Mouse (Mus musculus): ENCODE measurements around the gene Ybx2. TPM values are rescaled to one million over a fixed set of nuclear protein-coding genes. Genes with fewer than 3 reads are reported as not detected.
"Not testable (repeated sequence)": the region's sequence is repeated elsewhere in the genome, so short reads cannot be mapped to it uniquely, and the experiment has no call there.

Gene Ybx2
- polyA plus RNA-seq, 1 experiment from 2014 or later, result 3.3 TPM

- WGBS, result under 1% methylated on average over 17 of the region's 17 CpGs
Measured at GRCm38 (mm10) chr11:69919661-69920265, 15.8 kb upstream of the Ybx2 start.

GRCm38 (mm10) chr11:69920266-69921031 is 15.1 kb upstream of the Ybx2 start:
- Histone ChIP-seq H3K4me3 (replicated peaks; ENCODE audit: low read length) (peak overlapping the region; percentile 87), H3K27ac (ENCODE audit: low read length) (peak overlapping the region; percentile 88), H3K4me2 (ENCODE audit: low read length) (peak overlapping the region; percentile 97), H3K27me3 (replicated peaks; ENCODE audit: control insufficient read depth, insufficient read depth, low read length) (no peaks in the 10 kb centered on the region), H3K36me3 (ENCODE audit: control insufficient read depth, insufficient read depth) (peaks cover 22% of the 10 kb centered on the region), H3K9me3 (ENCODE audit: control insufficient read depth, low read length) (no peaks in the 10 kb centered on the region), H3K9ac (replicated peaks; ENCODE audit: low read depth, low read length) (peak overlapping the region; percentile 89), H3K4me1 (replicated peaks; ENCODE audit: control insufficient read depth, insufficient read depth, low read length) (peaks cover 22% of the 10 kb centered on the region)
- under 1% methylated on average over 62 of the region's 65 CpGs for WGBS
- no peak for ATAC-seq

More at GRCm38 (mm10) chr11:69919661-69920265, 15.8 kb upstream of the Ybx2 start:
- H3K27ac ChIP-seq (ENCODE audit: low read length), result peak overlapping the region; percentile 88
- peaks cover 25% of the 10 kb centered on the region for H3K36me3 ChIP-seq (ENCODE audit: control insufficient read depth, insufficient read depth)
- peaks cover 29% of the 10 kb centered on the region for H3K4me1 ChIP-seq (replicated peaks; ENCODE audit: control insufficient read depth, insufficient read depth, low read length)
- ATAC-seq, result no peak
- no peaks in the 10 kb centered on the region for H3K27me3 ChIP-seq (replicated peaks; ENCODE audit: control insufficient read depth, insufficient read depth, low read length)
- H3K4me2 ChIP-seq (ENCODE audit: low read length), result peak overlapping the region; percentile 97
- peak overlapping the region; percentile 87 for H3K4me3 ChIP-seq (replicated peaks; ENCODE audit: low read length)
- peak overlapping the region; percentile 89 for H3K9ac ChIP-seq (replicated peaks; ENCODE audit: low read depth, low read length)
- no peaks in the 10 kb centered on the region for H3K9me3 ChIP-seq (ENCODE audit: control insufficient read depth, low read length)

DNA sequence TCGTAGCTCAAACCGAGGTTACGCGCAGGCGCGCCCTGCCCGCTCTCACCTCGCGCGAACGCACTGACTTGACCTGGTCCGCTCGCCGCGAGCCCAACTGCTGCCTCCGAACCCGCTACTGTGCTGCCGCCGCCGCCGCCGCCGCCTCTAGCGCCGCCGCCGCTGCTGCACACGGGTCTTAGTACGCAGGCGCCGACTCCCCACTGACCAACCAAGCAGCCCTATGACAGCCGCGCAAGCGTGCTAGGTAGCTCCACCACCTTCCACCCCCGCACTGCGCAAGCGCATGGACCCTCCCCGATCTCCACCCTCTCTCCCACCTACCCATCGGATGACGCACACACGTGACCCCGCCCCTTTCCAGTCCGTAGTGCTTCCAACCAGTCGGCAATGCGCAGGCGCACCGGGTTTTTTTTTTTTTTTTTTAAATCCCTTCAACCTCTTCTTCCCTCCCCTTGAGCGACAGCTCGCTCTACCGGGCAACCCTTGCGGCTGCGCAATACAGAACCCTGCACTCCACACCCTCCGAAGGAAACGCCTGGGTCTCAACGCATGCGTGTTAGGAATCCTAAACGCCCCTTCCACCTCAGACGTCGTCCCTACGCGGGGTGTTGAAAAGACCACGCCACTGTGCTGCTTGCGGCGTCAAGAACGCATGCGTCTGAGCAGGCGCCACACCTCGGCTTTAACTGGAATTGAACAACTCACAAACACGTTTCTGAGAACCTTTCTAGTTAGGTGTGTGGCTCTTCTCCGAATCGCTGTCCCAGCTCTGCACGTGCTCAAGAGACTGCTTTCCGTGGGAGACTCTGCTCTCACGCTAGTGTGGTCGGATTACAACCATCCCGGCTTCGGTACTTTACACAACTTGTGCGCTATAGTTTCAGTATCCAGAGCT is 14.2 kb upstream of the Ybx2 start, which contains the start of gene Eif5a:
Gene Eif5a, minus strand, starts transcription at position 845 of the 898 bp plus-strand sequence.
- peak; percentile 98 for ATAC-seq
- peak within 1 kb of the TSS; percentile 97 for H3K4me2 ChIP-seq (ENCODE audit: low read length)
- peak within 1 kb of the TSS; percentile 89 for H3K9ac ChIP-seq (replicated peaks; ENCODE audit: low read depth, low read length)
- H3K9me3 ChIP-seq (ENCODE audit: control insufficient read depth, low read length), result no peaks in the 10 kb centered on the region
- peaks cover 21% of the 10 kb centered on the region for H3K4me1 ChIP-seq (replicated peaks; ENCODE audit: control insufficient read depth, insufficient read depth, low read length)
- WGBS, result under 1% methylated on average over 78 of the region's 78 CpGs
- no peaks in the 10 kb centered on the region for H3K27me3 ChIP-seq (replicated peaks; ENCODE audit: control insufficient read depth, insufficient read depth, low read length)
- peak within 1 kb of the TSS; percentile 87 for H3K4me3 ChIP-seq (replicated peaks; ENCODE audit: low read length)
- peaks cover 17% of the 10 kb centered on the region for H3K36me3 ChIP-seq (ENCODE audit: control insufficient read depth, insufficient read depth)
- peak within 1 kb of the TSS; percentile 98 for H3K27ac ChIP-seq (ENCODE audit: low read length)

DNA sequence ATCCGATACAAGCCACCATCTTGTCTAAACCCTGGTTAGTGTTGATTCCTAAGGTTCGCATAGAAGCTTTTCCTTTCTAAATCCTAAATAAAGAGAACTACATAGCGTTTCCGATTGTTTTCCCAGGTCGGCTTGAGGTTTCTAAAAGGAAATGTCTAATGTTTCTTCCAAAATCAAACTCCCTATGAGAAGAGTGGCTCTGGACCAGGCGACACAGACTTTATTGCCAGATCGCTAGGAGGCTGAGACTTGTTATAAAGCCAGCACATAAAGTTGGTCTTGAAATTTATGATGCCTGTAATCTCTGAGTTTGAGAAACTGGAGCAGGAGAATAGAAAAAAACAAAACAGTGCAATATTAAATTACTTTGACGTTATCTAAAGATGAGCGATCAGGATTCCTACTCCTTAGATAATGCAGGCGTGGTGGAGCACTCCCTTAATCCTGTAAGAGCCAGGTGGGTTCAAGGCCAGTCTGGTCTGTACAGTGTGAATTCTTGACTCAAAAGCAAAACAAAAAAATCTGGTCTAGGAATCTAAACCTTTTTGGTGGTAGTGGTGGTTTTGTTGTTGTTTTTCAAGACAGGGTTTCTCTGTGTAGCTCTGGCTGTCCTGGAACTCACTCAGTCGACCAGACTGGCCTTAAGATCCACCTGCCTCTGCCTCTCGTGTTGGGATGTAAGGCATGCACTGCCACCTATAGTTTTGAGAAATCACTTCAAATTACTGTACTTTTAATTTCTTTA is 13.4 kb upstream of the Ybx2 start:
- Histone ChIP-seq H3K36me3 (ENCODE audit: control insufficient read depth, insufficient read depth) (peaks cover 15% of the 10 kb centered on the region), H3K27ac (ENCODE audit: low read length) (peak overlapping the region; percentile 98), H3K27me3 (replicated peaks; ENCODE audit: control insufficient read depth, insufficient read depth, low read length) (no peaks in the 10 kb centered on the region), H3K4me2 (ENCODE audit: low read length) (peak overlapping the region; percentile 79), H3K9ac (replicated peaks; ENCODE audit: low read depth, low read length) (peak overlapping the region; percentile 64), H3K4me1 (replicated peaks; ENCODE audit: control insufficient read depth, insufficient read depth, low read length) (peaks cover 21% of the 10 kb centered on the region), H3K9me3 (ENCODE audit: control insufficient read depth, low read length) (no peaks in the 10 kb centered on the region), H3K4me3 (replicated peaks; ENCODE audit: low read length) (peak overlapping the region; percentile 61)
- ATAC-seq, result no peak
- 2% methylated on average over 12 of the region's 12 CpGs for WGBS

DNA sequence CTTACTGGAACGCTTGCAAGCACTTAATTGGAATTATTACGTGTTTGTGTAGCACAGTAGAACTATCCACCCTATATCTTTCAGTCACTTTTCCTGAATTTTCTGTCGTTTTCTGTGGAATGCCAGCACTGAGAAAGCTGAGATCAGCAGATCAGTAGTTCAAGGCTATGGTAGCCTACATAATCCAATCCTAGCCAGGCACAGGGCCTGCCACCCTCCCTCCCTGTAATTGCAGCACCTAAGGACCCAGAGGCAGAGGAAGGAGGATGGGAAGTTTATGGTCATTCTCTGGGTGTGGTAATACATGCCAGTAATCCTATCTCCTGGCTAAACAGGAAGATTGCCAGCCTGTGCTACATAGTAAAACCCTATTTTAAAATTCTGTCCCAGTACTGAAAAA is 12.8 kb upstream of the Ybx2 start:
- Histone ChIP-seq H3K4me3 (replicated peaks; ENCODE audit: low read length) (no peak overlapping the region), H3K4me2 (ENCODE audit: low read length) (no peak overlapping the region), H3K9ac (replicated peaks; ENCODE audit: low read depth, low read length) (no peak overlapping the region), H3K4me1 (replicated peaks; ENCODE audit: control insufficient read depth, insufficient read depth, low read length) (peaks cover 21% of the 10 kb centered on the region), H3K27me3 (replicated peaks; ENCODE audit: control insufficient read depth, insufficient read depth, low read length) (no peaks in the 10 kb centered on the region), H3K36me3 (ENCODE audit: control insufficient read depth, insufficient read depth) (peaks cover 9% of the 10 kb centered on the region), H3K27ac (ENCODE audit: low read length) (no peak overlapping the region), H3K9me3 (ENCODE audit: control insufficient read depth, low read length) (no peaks in the 10 kb centered on the region)
- ATAC-seq, result no peak
- 60% methylated on average over 3 of the region's 3 CpGs for WGBS

DNA sequence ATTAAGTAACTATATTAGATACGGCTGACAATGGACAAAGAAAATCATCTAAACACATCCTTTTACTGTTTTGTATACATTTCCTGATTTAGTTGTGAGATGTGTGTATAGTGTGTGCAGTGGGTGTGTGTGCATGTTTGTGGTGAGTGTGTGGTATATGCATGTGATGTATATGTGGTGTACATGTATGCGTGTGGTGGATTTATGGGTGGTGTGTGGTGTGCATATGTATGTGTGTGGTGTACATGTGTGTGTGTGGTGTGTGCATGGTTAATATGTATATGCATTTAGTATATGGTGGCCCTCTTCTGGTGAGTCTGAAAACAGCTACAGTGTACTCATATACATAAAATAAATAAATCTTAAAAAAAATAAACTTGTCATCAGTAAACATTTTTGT is 8.1 kb upstream of the Ybx2 start:
- no peak for ATAC-seq
- no peak overlapping the region for H3K4me2 ChIP-seq (ENCODE audit: low read length)
- H3K4me1 ChIP-seq (replicated peaks; ENCODE audit: control insufficient read depth, insufficient read depth, low read length), result peaks cover under 1% of the 10 kb centered on the region
- H3K27me3 ChIP-seq (replicated peaks; ENCODE audit: control insufficient read depth, insufficient read depth, low read length), result no peaks in the 10 kb centered on the region
- no peak overlapping the region for H3K9ac ChIP-seq (replicated peaks; ENCODE audit: low read depth, low read length)
- H3K27ac ChIP-seq (ENCODE audit: low read length), result no peak overlapping the region
- H3K9me3 ChIP-seq (ENCODE audit: control insufficient read depth, low read length), result no peaks in the 10 kb centered on the region
- no peaks in the 10 kb centered on the region for H3K36me3 ChIP-seq (ENCODE audit: control insufficient read depth, insufficient read depth)
- WGBS, result 98% methylated on average over 2 of the region's 2 CpGs
- no peak overlapping the region for H3K4me3 ChIP-seq (replicated peaks; ENCODE audit: low read length)

- Histone ChIP-seq H3K4me1 (replicated peaks; ENCODE audit: control insufficient read depth, insufficient read depth, low read length) (peaks cover 7% of the 10 kb centered on the region), H3K36me3 (ENCODE audit: control insufficient read depth, insufficient read depth) (no peaks in the 10 kb centered on the region), H3K27ac (ENCODE audit: low read length) (no peak overlapping the region), H3K4me2 (ENCODE audit: low read length) (no peak overlapping the region), H3K9ac (replicated peaks; ENCODE audit: low read depth, low read length) (no peak overlapping the region), H3K27me3 (replicated peaks; ENCODE audit: control insufficient read depth, insufficient read depth, low read length) (no peaks in the 10 kb centered on the region), H3K4me3 (replicated peaks; ENCODE audit: low read length) (no peak overlapping the region), H3K9me3 (ENCODE audit: control insufficient read depth, low read length) (no peaks in the 10 kb centered on the region)
- WGBS, result 88% methylated on average over 4 of the region's 4 CpGs
- no peak for ATAC-seq
Measured at GRCm38 (mm10) chr11:69929712-69930111, 5.9 kb upstream of the Ybx2 start.

DNA sequence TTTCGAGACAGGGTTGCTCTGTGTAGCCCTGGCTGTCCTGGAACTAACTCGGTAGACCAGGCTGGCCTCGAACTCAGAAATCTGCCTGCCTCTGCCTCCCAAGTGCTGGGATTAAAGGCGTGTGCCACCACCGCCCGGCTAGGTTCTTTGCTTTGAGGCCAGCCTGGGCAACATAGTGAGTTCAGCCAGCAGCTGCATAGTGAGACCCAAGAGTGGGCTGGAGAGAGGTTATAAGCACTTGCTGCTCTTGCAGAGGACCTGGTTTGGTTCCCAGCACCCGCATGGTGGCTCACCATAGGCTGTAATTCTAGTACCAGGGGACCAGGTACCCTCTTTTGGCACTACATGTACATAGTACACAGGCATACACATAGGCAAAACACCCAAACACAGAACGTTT is 5.4 kb upstream of the Ybx2 start:
- not testable (repeated sequence) for H3K9me3 ChIP-seq (ENCODE audit: control insufficient read depth, low read length); H3K4me1 ChIP-seq (replicated peaks; ENCODE audit: control insufficient read depth, insufficient read depth, low read length)

More for the DNA sequence above, 5.4 kb upstream of the Ybx2 start:
- WGBS, result 91% methylated on average over 8 of the region's 8 CpGs
- not testable (repeated sequence) for ATAC-seq; H3K27ac ChIP-seq (ENCODE audit: low read length); H3K36me3 ChIP-seq (ENCODE audit: control insufficient read depth, insufficient read depth); H3K9ac ChIP-seq (replicated peaks; ENCODE audit: low read depth, low read length); H3K27me3 ChIP-seq (replicated peaks; ENCODE audit: control insufficient read depth, insufficient read depth, low read length); H3K4me3 ChIP-seq (replicated peaks; ENCODE audit: low read length); H3K4me2 ChIP-seq (ENCODE audit: low read length)

Data from forebrain, embryonic 16.5 days (tissue).